In the genomic region with DNA sequence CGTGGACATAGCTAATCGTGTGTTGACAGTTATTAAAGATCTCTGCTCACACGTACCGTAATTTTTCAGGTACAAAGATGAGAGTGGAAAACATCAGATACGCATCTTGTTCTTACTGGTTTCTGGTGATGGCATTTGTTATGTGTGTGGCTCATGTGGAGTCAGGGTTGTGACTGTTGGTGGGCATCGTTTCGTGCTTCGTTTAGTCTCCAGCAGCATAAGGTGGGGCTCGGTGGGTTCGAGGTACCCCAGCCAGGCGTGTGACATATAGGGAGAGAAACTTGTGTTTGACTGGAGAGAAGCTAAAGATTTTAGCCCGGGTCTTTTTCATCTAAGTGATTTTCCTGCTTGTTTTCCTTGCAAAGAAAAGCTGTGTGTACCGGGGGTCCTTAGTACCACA, we compare ENCODE assay signal across 9 mouse cellular contexts. TPM values are rescaled to one million over a fixed set of nuclear protein-coding genes. Genes with fewer than 3 reads are reported as not detected.
DNase-seq lines count a peak whose midpoint lies in the region; ATAC-seq and TF ChIP-seq lines count a peak whose summit lies in the region.
"Had no signal": no experiment of that assay in that cellular context is flagged by ENCODE, and none has a peak within 500 bp of the region (broad histone marks: within the 10 kb centered on the region; RNA-seq: fewer than 3 reads in every experiment).

No protein-coding gene starts in this region.

- no peak for ATAC-seq in heart, postnatal 0 days (ENCODE audit: insufficient read depth, low read depth)
- ATAC-seq in hindbrain, embryonic 16.5 days = no peak
- no peak for ATAC-seq in monocyte, adult 5-6 weeks (replicated peaks; ENCODE audit: insufficient number of reproducible peaks, low FRiP score, low TSS enrichment, poor library complexity, severe bottlenecking)

- no peak for TF ChIP-seq CTCF in heart, postnatal 0 days (IDR thresholded peaks at IDR 0.05; ENCODE audit: low read depth)

- H3K4me1 ChIP-seq in heart, postnatal 0 days (ENCODE audit: control insufficient read depth, insufficient read depth) = no peaks in the 10 kb centered on the region
- peaks cover 4% of the 10 kb centered on the region for H3K4me1 ChIP-seq in hindbrain, embryonic 16.5 days (ENCODE audit: control insufficient read depth, insufficient read depth, low read depth, low read length)

- H3K27ac ChIP-seq in heart, postnatal 0 days (ENCODE audit: low read depth) = no peak overlapping the region
- H3K27ac ChIP-seq in hindbrain, embryonic 16.5 days (ENCODE audit: low read depth, low read length) = no peak overlapping the region
- H3K27ac ChIP-seq: limb, embryonic 13.5 days had no signal

- no peak for DNase-seq in heart, postnatal 0 days (ENCODE audit: low spot score)
- no peak for DNase-seq in heart, adult 11 months
- DNase-seq in cerebellum, postnatal 10 days = peak; percentile 28 to 38
- peak; percentile 41 to 49 for DNase-seq in cerebellum, postnatal 25 days
- DNase-seq in testis, postnatal 14 days (ENCODE audit: low spot score) = no peak

- WGBS in heart, postnatal 0 days = 38% methylated on average over 13 of the region's 13 CpGs
- 28% methylated on average over 13 of the region's 13 CpGs for WGBS in hindbrain, embryonic 16.5 days

- peak overlapping the region; percentile 90 for H3K4me2 ChIP-seq in heart, postnatal 0 days (ENCODE audit: low read depth, low read length)
- peak overlapping the region; percentile 62 for H3K4me2 ChIP-seq in hindbrain, embryonic 16.5 days (ENCODE audit: low read length)

- no peaks in the 10 kb centered on the region for H3K9me3 ChIP-seq in heart, postnatal 0 days (replicated peaks; ENCODE audit: control insufficient read depth, low read length)
- no peaks in the 10 kb centered on the region for H3K9me3 ChIP-seq in hindbrain, embryonic 16.5 days (ENCODE audit: control insufficient read depth, low read length)
- H3K9me3 ChIP-seq: limb, embryonic 13.5 days had no signal

- no peak for TF ChIP-seq EP300 in heart, postnatal 0 days (IDR thresholded peaks at IDR 0.05; ENCODE audit: low read depth)

- no peaks in the 10 kb centered on the region for H3K36me3 ChIP-seq in heart, postnatal 0 days (replicated peaks; ENCODE audit: control insufficient read depth, insufficient read depth, low read length)
- no peaks in the 10 kb centered on the region for H3K36me3 ChIP-seq in hindbrain, embryonic 16.5 days (ENCODE audit: control insufficient read depth, insufficient read depth, low read length)
- H3K36me3 ChIP-seq: limb, embryonic 13.5 days had no signal

- H3K27me3 ChIP-seq in heart, postnatal 0 days (ENCODE audit: control insufficient read depth, insufficient read depth, low read length) = peaks cover 13% of the 10 kb centered on the region; the same call in 1 of the 2 replicates
- no peaks in the 10 kb centered on the region; the same call in 1 of the 2 replicates for H3K27me3 ChIP-seq in hindbrain, embryonic 16.5 days (replicated peaks; ENCODE audit: control insufficient read depth, insufficient read depth, low read length)

- H3K4me3 ChIP-seq in heart, postnatal 0 days (ENCODE audit: low read depth, low read length) = peak overlapping the region; percentile 58
- peak overlapping the region; percentile 64 for H3K4me3 ChIP-seq in hindbrain, embryonic 16.5 days (ENCODE audit: low read length)
- H3K4me3 ChIP-seq: erythroblast, embryonic 14.5 days had no signal

- no peak overlapping the region for H3K9ac ChIP-seq in heart, postnatal 0 days (replicated peaks; ENCODE audit: low read depth, low read length)
- no peak overlapping the region for H3K9ac ChIP-seq in hindbrain, embryonic 16.5 days (ENCODE audit: low read depth, low read length)
- H3K9ac ChIP-seq: limb, embryonic 13.5 days had no signal

RNA-seq across cellular contexts. Expression of a gene that starts 1.4 kb away (rescaled TPM):
- 59.9 and 101 TPM in 2 replicates for total RNA-seq in heart, postnatal 0 days (2014; rRNA removed; ENCODE audit: low replicate concordance)
- 151 and 165 TPM in 2 replicates for polyA plus RNA-seq in heart, postnatal 0 days (2015; fragmentation: Nextera tagmentation; extraction: Ambion mirVana)
- 34.8 and 39.4 TPM in 2 replicates for polyA plus RNA-seq in hindbrain, embryonic 16.5 days (2015; fragmentation: Nextera tagmentation; extraction: Ambion mirVana)
- 0.95 to 2.8 TPM (median 1.3 TPM) in 3 replicates for total RNA-seq in monocyte, adult 5-6 weeks (2017)
- polyA plus RNA-seq: erythroblast, embryonic 14.5 days had no signal

Comparison
In these comparisons a context has a peak if more than half of its experiments do, and no peak if none do; other contexts are left out.
1. DNase-seq: peak in cerebellum, postnatal 10 days (2 of 2) and cerebellum, postnatal 25 days (2 of 2); none in heart, postnatal 0 days (single experiment), heart, adult 11 months (single experiment) and testis, postnatal 14 days (single experiment).
2. RNA of a gene that starts 1.4 kb away (total RNA-seq): 59.9 to 101 TPM in heart, postnatal 0 days; 0.95 to 2.8 TPM in monocyte, adult 5-6 weeks; every median in the first group is over 10 times any median in the second.